Mouse (Mus musculus) liver, embryonic 15.5 days (tissue): ENCODE results near the gene Cnih4. TPM values are rescaled to one million over a fixed set of nuclear protein-coding genes. Genes with fewer than 3 reads are reported as not detected.

Experiments used
- ATAC-seq: fragments of 200-750 bp; cut with Nextera tagmentation; 2 replicates; pipeline ENCODE4 v1.8.0; 2017; ENCODE audit warnings: moderate number of reproducible peaks, mild to moderate bottlenecking, moderate library complexity; ENCODE audit not compliant: insufficient read depth
- H3K27ac ChIP-seq: fragments of 300-500 bp; sonication (generic); replicated peaks from 2 replicates; pipeline ENCODE4 v1.5.1; 2015; ENCODE audit warnings: mild to moderate bottlenecking, inconsistent platforms
- H3K27me3 ChIP-seq: fragments of 300-500 bp; sonication (generic); 2 replicates; pipeline ENCODE4 v1.6.1; 2015; ENCODE audit warnings: mild to moderate bottlenecking, inconsistent platforms
- H3K36me3 ChIP-seq: fragments of 300-500 bp; sonication (generic); replicated peaks from 2 replicates; pipeline ENCODE4 v1.6.1; 2015; ENCODE audit warnings: moderate library complexity, mild to moderate bottlenecking, inconsistent platforms
- H3K4me1 ChIP-seq: fragments of 300-500 bp; sonication (generic); replicated peaks from 2 replicates; pipeline ENCODE4 v1.6.1; 2015; ENCODE audit warnings: inconsistent platforms
- H3K4me2 ChIP-seq: fragments of 300-500 bp; sonication (generic); 2 replicates; pipeline ENCODE4 v1.6.1; 2015; ENCODE audit warnings: moderate library complexity, mild to moderate bottlenecking, inconsistent platforms
- H3K4me3 ChIP-seq: fragments of 300-500 bp; sonication (generic); replicated peaks from 2 replicates; pipeline ENCODE4 v1.5.1; 2015; ENCODE audit warnings: mild to moderate bottlenecking, inconsistent platforms
- H3K9ac ChIP-seq: fragments of 300-500 bp; sonication (generic); 2 replicates; pipeline ENCODE4 v1.6.1; 2015; ENCODE audit warnings: moderate library complexity, mild to moderate bottlenecking, inconsistent platforms
- H3K9me3 ChIP-seq: fragments of 300-500 bp; sonication (generic); replicated peaks from 2 replicates; pipeline ENCODE4 v1.6.1; 2016; ENCODE audit warnings: inconsistent platforms
- WGBS: fragments of 180-500 bp; shearing (Covaris S2); methylation state at CpG from one replicate; pipeline ENCODE4 v1.1.7; 2015; ENCODE audit warnings: mixed read lengths; ENCODE audit not compliant: insufficient replicate concordance; 5-methylcytosine and 5-hydroxymethylcytosine counted together
- polyA plus RNA-seq: library from polyadenylated mRNA; unstranded; fragments of >200 nt; fragmentation: Nextera tagmentation; extraction: Ambion mirVana; gene quantifications from 2 replicates; pipeline ENCODE4 v1.2.1, GENCODE M21; 2015

Cnih4 gene
- polyA plus RNA-seq, 1 experiment from 2014 or later = 49.1 TPM

DNA sequence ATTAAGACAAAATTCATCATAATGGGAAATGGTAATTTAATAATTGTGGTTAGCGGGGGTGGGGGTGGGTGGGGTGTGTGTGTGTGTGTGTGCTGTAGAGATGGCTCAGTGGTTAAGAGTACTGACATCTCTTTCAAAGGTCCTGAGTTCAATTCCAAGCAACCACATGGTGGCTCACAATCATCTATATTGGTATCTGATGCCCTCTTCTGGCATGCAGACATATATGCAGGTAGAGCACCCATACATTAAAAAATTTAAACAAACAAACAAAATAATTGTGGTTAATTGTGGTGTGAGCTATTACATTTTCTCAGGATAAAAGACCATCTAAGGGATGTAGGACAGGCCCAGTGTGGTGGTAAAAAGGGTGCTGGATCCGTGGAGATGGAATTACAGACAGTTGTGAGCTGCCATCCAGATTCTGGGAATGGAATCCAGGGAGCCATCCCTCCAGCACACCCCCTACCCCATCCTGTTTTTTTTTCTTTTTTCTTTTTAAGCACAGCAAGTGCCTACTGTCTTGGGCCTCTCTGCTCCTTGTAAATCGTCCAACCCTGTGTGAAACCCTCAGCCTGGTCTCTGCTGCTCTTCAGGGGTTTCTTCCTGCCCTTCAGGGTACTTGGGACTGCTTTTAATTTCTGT, 5.0 kb downstream of the Cnih4 start:
- 0 out of 2 replicates have a peak, but pooled peaks cover 9% of the 10 kb centered on the region for H3K36me3 ChIP-seq
- H3K27ac ChIP-seq = peak overlapping the region; percentile 85; the same call in 1 of the 2 replicates
- WGBS = 59% methylated on average over 3 of the region's 3 CpGs
- no peak for ATAC-seq
- H3K9me3 ChIP-seq = no peaks in the 10 kb centered on the region
- no peak overlapping the region for H3K4me3 ChIP-seq
- H3K4me2 ChIP-seq = peak overlapping the region; percentile 56
- peaks cover 67% of the 10 kb centered on the region for H3K4me1 ChIP-seq
- H3K9ac ChIP-seq = no peak overlapping the region
- no peaks in the 10 kb centered on the region for H3K27me3 ChIP-seq

- Histone ChIP-seq H3K9ac (no peak overlapping the region), H3K4me3 (peak overlapping the region; percentile 96), H3K27ac (peak overlapping the region; percentile 85), H3K27me3 (no peaks in the 10 kb centered on the region), H3K4me1 (peaks cover 62% of the 10 kb centered on the region), H3K36me3 (peaks cover 18% of the 10 kb centered on the region), H3K4me2 (peak overlapping the region; percentile 92), H3K9me3 (no peaks in the 10 kb centered on the region)
- 71% methylated on average over 3 of the region's 3 CpGs for WGBS
- no peak for ATAC-seq
Observed at GRCm38 (mm10) chr1:181150431-181150826, 5.9 kb downstream of the Cnih4 start.

DNA sequence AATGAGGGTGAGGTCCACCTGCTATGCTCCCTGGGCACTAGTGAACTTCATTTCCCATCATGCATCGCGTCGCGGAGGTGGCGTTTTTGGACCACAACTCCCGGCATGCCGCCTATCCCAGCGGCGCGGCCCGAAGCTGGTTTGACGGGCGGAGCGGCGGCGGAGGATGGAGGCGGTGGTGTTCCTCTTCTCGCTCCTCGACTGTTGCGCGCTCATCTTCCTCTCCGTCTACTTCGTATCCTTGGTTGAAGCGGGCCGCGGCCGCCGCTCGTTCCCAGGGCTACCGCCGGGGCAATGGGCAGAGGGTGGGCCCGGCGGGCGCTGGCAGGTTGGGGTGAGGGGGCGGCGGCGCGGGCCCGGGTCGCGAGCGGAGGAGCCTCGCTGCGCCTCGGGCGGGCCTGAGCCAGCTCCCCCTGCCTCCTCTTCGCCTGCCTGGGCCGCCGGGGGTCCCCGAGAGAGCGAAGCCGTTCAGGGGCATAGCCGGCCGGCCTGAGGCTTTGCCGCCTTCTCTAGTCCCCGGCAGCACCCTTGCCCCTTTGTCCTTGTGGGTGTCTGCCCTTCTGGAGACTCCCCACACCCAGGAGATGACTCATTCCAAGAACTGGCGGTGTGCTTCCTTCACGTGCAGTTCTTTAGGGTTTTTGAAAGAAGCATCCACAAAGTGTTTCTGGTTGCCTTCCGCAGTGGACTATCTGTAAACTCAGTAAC, 6.5 kb downstream of the Cnih4 start:
- H3K27ac ChIP-seq = peak overlapping the region; percentile 85
- H3K4me3 ChIP-seq = peak overlapping the region; percentile 96
- peak overlapping the region; percentile 92 for H3K4me2 ChIP-seq
- H3K9ac ChIP-seq = peak overlapping the region; percentile 96
- H3K9me3 ChIP-seq = no peaks in the 10 kb centered on the region
- peaks cover 57% of the 10 kb centered on the region for H3K4me1 ChIP-seq
- under 1% methylated on average over 59 of the region's 59 CpGs for WGBS
- no peaks in the 10 kb centered on the region for H3K27me3 ChIP-seq
- ATAC-seq = peak; percentile 87
- peaks cover 23% of the 10 kb centered on the region for H3K36me3 ChIP-seq

- peak overlapping the region; percentile 96 for H3K4me3 ChIP-seq
- H3K4me2 ChIP-seq = peak overlapping the region; percentile 92
- H3K9me3 ChIP-seq = no peaks in the 10 kb centered on the region
- peaks cover 53% of the 10 kb centered on the region for H3K4me1 ChIP-seq
- H3K36me3 ChIP-seq = peaks cover 25% of the 10 kb centered on the region
- H3K27me3 ChIP-seq = no peaks in the 10 kb centered on the region
- H3K27ac ChIP-seq = peak overlapping the region; percentile 85; the same call in 1 of the 2 replicates
- peak overlapping the region; percentile 96 for H3K9ac ChIP-seq
- ATAC-seq = no peak
- WGBS = 32% methylated on average over 5 of the region's 5 CpGs
Observed at GRCm38 (mm10) chr1:181151541-181151940, 7.0 kb downstream of the Cnih4 start.

DNA sequence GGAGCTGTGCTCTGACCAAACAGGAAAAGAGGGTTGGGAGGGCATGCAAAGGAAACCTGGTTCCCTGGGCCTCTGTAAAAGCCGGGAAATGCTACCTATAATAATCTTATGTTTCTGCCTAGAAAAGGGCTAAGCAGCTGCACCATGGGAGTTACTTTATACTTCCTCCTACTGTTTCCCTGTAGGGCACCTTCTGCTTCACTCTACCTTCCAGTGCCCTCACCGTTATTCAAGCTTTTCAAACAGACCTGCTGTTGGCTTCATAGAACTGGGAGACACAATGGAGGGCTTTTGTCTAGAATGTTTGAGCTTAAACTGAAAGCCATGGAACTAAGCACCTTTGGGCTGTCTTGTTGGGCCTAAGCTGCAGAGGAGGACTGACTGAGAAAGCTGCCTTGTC, 23.3 kb downstream of the Cnih4 start:
- Histone ChIP-seq H3K9ac (no peak overlapping the region), H3K27ac (no peak overlapping the region), H3K9me3 (no peaks in the 10 kb centered on the region), H3K4me1 (peaks cover 8% of the 10 kb centered on the region; the same call in 1 of the 2 replicates), H3K4me2 (no peak overlapping the region), H3K4me3 (no peak overlapping the region), H3K36me3 (peaks cover 69% of the 10 kb centered on the region), H3K27me3 (no peaks in the 10 kb centered on the region)
- ATAC-seq = no peak
- 80% methylated on average over 2 of the region's 2 CpGs for WGBS

DNA sequence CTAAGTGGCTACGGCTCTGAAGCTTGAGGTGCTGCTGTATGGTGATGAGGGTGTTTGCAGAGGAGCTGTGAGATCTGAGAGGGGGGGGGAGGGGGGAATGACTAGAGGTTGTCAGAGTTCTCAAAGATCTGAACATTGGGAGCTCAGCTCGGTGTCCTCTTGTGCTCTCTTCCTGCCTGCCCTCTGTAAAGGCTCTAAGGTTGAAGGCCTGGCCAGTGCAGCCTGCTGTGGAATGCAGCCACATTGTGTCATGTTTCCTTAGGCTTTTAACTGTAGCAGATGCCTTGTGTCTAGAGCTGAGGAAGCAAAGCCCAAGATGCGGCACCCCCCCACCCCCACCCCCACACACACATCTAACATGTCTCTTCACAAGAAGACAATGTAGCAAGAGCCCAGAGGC, 23.9 kb downstream of the Cnih4 start:
- H3K4me3 ChIP-seq = no peak overlapping the region
- peaks cover 8% of the 10 kb centered on the region; the same call in 1 of the 2 replicates for H3K4me1 ChIP-seq
- ATAC-seq = no peak
- 71% methylated on average over 3 of the region's 3 CpGs for WGBS
- H3K9ac ChIP-seq = no peak overlapping the region
- peaks cover 67% of the 10 kb centered on the region for H3K36me3 ChIP-seq
- H3K9me3 ChIP-seq = no peaks in the 10 kb centered on the region
- no peak overlapping the region for H3K27ac ChIP-seq
- no peaks in the 10 kb centered on the region for H3K27me3 ChIP-seq
- no peak overlapping the region for H3K4me2 ChIP-seq

DNA sequence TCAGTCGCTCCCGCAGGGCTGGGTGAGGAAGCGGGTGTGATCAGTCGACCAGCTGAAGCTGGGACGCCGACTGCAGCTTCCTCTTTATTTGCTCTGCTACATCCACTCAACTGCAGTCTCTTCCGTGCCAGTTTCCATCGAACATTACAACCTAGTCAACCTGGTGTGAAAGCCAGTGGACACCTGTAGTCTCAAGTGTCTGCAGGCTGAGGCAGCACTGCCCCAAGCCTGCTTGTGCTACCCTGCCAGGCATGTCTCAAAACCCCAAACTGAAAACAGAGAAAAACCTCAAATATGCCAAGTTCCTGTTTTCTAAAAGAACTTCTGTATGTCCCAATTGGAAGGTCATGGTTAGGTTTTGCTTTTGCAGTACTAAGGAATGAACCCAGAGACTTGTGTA, 25.7 kb downstream of the Cnih4 start:
- no peaks in the 10 kb centered on the region for H3K27me3 ChIP-seq
- H3K4me2 ChIP-seq = no peak overlapping the region; the same call in 1 of the 2 replicates
- H3K9ac ChIP-seq = no peak overlapping the region
- H3K36me3 ChIP-seq = peaks cover 65% of the 10 kb centered on the region
- peak overlapping the region; percentile 26; the same call in 1 of the 2 replicates for H3K4me3 ChIP-seq
- peak overlapping the region; percentile 58 for H3K27ac ChIP-seq
- H3K4me1 ChIP-seq = peaks cover 8% of the 10 kb centered on the region; the same call in 1 of the 2 replicates
- H3K9me3 ChIP-seq = no peaks in the 10 kb centered on the region
- no peak for ATAC-seq
- 24% methylated on average over 8 of the region's 8 CpGs for WGBS

- Histone ChIP-seq H3K4me2 (no peak overlapping the region), H3K4me3 (no peak overlapping the region), H3K27ac (peak overlapping the region; percentile 33; the same call in 1 of the 2 replicates), H3K4me1 (peaks cover 9% of the 10 kb centered on the region), H3K9me3 (no peaks in the 10 kb centered on the region), H3K36me3 (peaks cover 95% of the 10 kb centered on the region), H3K9ac (no peak overlapping the region), H3K27me3 (no peaks in the 10 kb centered on the region)
- 48% methylated on average over 4 of the region's 4 CpGs for WGBS
- ATAC-seq = peak; percentile 58
Observed at GRCm38 (mm10) chr1:181188925-181189324, 44.4 kb downstream of the Cnih4 start.

GRCm38 (mm10) chr1:181199446-181199845, 55.0 kb downstream of the Cnih4 start:
- peaks cover 93% of the 10 kb centered on the region for H3K36me3 ChIP-seq
- H3K9me3 ChIP-seq = no peaks in the 10 kb centered on the region
- ATAC-seq = no peak
- 87% methylated on average over 4 of the region's 4 CpGs for WGBS
- H3K27ac ChIP-seq = no peak overlapping the region
- H3K4me1 ChIP-seq = no peaks in the 10 kb centered on the region
- H3K27me3 ChIP-seq = no peaks in the 10 kb centered on the region
- H3K4me2 ChIP-seq = no peak overlapping the region
- H3K4me3 ChIP-seq = no peak overlapping the region
- no peak overlapping the region for H3K9ac ChIP-seq

GRCm38 (mm10) chr1:181210147-181210546, 65.7 kb downstream of the Cnih4 start:
- no peak for ATAC-seq
- Histone ChIP-seq H3K4me3 (peak overlapping the region; percentile 84), H3K27ac (peak overlapping the region; percentile 99), H3K9ac (peak overlapping the region; percentile 100), H3K4me2 (peak overlapping the region; percentile 91), H3K36me3 (peaks cover 38% of the 10 kb centered on the region), H3K27me3 (no peaks in the 10 kb centered on the region), H3K9me3 (no peaks in the 10 kb centered on the region), H3K4me1 (peaks cover 55% of the 10 kb centered on the region)
- WGBS = 9% methylated on average over 4 of the region's 4 CpGs

DNA sequence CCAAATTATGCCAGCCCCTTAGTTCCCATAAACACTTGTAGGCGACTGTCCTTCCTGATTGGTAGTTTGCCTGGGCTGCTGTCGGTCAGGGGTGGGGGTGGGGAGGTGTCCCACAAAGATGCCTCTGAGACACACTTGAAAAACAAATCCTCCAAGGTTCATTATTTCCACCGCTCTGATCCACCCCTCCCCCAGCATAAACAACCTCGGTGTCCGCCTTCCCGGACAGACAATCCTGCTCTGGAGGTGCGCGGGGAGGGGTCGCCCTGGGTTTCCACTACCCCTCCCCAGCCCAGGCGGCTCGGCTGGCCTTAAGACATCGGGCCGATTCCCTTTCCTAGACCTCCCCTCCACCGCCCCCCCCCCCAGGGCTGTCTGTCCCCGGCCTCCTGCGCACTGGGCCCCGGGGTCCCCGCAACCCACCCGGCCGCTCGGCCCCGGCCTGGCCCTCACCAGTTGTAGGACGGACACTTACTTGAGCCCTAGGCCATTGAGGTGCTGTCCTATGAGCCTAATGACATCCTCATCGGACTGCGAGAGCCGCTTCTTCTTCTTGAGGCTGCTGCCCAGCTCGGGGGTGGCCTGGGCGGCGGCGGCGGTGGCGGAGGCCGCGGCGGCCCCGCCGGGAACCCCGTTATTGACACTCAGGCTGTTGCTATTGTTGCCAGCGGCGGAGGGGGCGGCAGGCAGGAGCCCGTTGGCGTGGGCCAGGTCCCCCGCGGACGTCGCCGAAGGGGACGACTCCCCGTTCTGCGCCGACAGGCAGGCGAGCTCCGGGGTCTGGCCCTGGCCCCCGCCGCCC, 66.3 kb downstream of the Cnih4 start:
- Histone ChIP-seq H3K27ac (peak overlapping the region; percentile 99), H3K36me3 (peaks cover 36% of the 10 kb centered on the region), H3K9ac (peak overlapping the region; percentile 100), H3K4me1 (peaks cover 55% of the 10 kb centered on the region), H3K9me3 (no peaks in the 10 kb centered on the region), H3K4me3 (peak overlapping the region; percentile 84), H3K4me2 (peak overlapping the region; percentile 91), H3K27me3 (no peaks in the 10 kb centered on the region)
- ATAC-seq = peak; percentile 27
- under 1% methylated on average over 54 of the region's 56 CpGs for WGBS
